Mouse (Mus musculus) neural tube, postnatal 0 days (tissue): ENCODE results near the gene Zfp449. TPM values are rescaled to one million over a fixed set of nuclear protein-coding genes. Genes with fewer than 3 reads are reported as not detected.

Source experiments
- polyA plus RNA-seq: library from polyadenylated mRNA; unstranded; fragments of >200 nt; fragmentation: Nextera tagmentation; extraction: Ambion mirVana; gene quantifications from 2 replicates; pipeline ENCODE4 v1.2.1, GENCODE M21; 2015

Gene Zfp449
- polyA plus RNA-seq, result 3.3 and 4.3 TPM in 2 replicates

GRCm38 (mm10) chrX:56346176-56346931 lies at the start of gene Zfp449:
TSS of gene Zfp449 (plus strand) at chrX:56346400.

GRCm38 (mm10) chrX:56374431-56375128 lies 28.4 kb downstream of the Zfp449 start, which contains the start of gene Smim10l2a:
TSS of gene Smim10l2a (plus strand) at chrX:56374586.

Other genes with a start within 250 kb of the Zfp449 start
- gene 3830403N18Rik, start 209.8 kb upstream of the Zfp449 start, polyA plus RNA-seq, result 0.65 TPM in 1 of 2 replicates, not detected in the other
- not detected in 2 replicates for gene Gm773, start 133.5 kb upstream of the Zfp449 start, polyA plus RNA-seq
- 73.4 and 75.3 TPM in 2 replicates for gene Smim10l2a, start 28.2 kb downstream of the Zfp449 start, polyA plus RNA-seq
- gene Gm2174, start 101.6 kb downstream of the Zfp449 start, polyA plus RNA-seq, result not detected in 2 replicates
- gene Ints6l, start 108.5 kb downstream of the Zfp449 start, polyA plus RNA-seq, result 15.5 and 17.8 TPM in 2 replicates
- not detected in 2 replicates for gene Gm10477, start 178.3 kb downstream of the Zfp449 start, polyA plus RNA-seq
- gene Gm648, start 203.2 kb downstream of the Zfp449 start, polyA plus RNA-seq, result not detected in 2 replicates